Mouse (Mus musculus): ENCODE measurements at regions not wholly inside any gene's neighbourhood (a gene's known extent, or its start where the extent isn't known, plus 50 kb on each side); places are given as distances from the start of the nearest gene placed in this dataset.

DNA sequence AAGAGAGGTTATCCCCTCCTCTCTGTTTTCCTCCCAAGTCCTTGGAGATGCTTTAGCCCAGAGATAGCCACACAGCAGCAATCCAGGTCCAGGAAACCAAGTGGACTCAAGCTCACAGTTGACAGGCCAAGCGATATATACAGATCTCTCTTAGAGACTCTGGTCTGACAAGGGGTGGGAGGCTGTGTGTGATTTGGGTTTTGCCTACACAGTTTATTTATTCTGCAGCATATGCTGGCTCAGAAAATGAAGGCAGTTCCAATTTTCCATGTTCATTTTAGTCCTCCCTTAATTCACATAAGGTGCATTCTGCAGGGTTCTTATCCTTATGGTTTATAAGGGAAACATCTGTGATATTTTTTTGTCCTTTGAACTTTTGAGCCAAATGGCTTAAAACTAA lies 595.0 kb upstream of the Apob start:
- DNase-seq (ENCODE audit: low read depth) = no peak

DNA sequence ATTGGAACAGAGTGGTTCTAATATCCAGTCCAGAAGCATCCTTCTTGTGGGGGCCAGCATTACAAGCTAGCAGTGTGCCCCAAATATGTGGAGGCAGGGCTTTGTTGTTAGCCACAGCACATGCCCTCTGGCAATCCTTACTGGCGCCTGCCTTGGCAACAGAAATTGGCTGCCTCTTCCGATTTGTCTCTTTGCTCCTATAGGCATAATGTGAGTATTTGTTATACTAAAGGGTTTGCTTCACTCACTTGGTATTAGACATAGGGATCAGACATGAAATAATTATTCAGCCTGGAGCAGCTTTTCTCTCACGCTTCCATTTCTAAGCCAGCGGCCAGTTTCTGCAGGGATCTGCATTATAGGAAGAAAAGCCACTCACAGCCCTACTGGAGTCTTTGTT lies 573.6 kb upstream of the Apob start:
- DNase-seq (ENCODE audit: low read depth) = no peak

DNA sequence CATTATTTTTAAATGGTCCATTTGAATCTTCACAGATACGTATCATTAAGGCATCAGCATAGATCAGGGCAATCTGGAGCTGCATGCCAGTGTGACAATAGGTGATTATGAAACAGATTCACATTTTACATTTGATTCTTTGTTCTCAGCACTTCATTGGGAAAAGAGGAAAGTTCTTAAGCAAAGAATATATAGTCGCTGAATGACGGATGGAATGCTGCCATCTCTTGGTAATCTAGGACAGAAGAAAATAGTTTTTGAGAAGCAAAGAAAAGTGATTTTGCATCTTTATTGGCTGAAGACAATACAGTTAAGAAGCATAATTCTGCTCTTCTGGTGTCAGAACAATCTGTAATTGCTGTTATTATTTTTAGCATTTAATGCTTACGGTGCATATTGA lies 565.6 kb upstream of the Apob start:
- DNase-seq (ENCODE audit: low read depth) = no peak

DNA sequence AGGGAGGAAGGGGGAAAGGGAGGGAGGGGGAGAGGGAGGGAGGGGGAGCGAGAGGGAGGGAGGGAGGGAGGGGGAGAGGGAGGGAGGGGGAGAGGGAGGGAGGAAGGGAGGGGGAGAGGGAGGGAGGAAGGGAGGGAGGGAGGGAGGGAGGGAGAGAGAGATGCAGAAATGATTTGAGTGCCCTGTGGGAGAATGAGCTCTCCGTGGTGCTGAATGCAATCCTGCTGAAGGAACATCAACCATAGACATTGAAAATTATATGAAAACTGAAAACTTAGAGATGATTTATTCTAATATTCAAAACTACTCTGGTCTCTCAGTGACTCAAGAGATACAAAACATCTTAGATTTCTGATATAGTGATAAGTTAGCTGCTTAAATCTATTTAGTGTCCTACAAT lies 557.2 kb upstream of the Apob start:
- peak; percentile 14 for DNase-seq (ENCODE audit: low read depth)

DNA sequence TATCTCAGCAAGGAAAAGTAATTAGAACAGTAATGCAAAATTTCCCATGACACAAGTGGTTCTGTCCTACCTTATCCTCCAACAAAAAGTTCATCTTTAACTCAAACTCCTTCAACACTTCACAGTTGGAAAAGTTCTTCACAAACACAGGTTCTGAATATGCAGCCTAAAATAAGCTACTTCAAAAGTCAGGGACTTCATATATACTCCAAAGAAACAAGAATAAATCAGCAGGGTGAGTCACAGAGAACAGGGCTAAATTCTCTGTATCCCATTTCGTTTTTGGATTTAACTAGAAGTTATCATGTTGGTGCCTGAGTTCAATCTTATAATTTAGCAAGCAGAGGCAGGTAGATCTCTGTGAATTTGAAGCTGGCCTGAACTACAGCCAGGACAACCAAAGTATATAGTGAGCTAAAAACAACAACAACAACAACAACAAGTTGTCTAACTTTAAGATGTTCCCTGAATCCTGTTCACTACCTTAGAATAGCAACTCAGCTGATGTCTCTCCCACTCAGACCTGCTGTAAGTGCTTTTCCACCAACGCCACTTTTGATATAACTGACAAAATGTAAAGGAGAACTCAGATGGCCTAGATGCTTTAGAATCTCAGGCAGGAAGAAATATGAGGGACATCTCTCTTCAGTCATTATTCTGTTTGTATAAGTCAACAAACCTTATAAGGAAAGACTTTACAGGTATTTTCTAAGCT lies 555.5 kb upstream of the Apob start:
- no peak for DNase-seq (ENCODE audit: low read depth)

DNA sequence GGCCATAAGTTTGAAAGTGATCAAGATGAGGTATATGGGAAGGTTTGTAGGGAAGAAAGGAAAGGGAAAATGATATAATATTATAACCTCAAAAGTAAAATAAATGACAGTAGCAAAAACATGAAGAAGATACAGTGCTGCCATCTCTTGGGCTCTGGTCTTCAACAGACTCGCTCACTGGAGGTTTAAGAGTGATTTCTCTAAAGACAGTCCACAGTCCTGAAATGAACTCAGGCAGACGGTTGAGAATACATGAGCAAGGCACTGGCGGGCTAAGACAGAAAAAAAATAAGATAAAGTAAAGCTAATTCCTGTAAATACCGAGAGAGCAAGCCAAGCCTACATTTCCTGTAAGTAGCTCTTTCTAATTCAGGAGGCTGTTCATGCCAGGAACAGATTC lies 546.5 kb upstream of the Apob start:
- DNase-seq (ENCODE audit: low read depth) = no peak

DNA sequence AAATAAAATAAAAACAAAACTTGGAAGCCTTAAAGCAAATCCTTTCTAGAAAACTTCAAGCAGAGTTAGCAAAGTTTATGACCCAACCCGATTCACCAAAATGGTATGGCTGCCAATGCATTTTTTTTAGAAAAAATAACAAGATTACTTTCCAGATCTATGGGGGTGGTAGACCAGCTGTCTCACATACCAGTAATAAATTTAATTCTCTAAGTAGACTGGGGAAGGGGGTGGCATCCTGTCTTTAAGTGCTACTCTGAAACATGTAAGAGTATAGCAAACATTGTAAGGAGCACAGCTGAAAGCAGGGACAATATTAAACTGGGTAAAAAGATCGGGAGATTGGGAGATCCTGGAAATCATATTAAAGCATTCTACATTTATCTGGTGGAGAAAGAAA lies 532.2 kb upstream of the Apob start:
- no peak for DNase-seq (ENCODE audit: low read depth)

DNA sequence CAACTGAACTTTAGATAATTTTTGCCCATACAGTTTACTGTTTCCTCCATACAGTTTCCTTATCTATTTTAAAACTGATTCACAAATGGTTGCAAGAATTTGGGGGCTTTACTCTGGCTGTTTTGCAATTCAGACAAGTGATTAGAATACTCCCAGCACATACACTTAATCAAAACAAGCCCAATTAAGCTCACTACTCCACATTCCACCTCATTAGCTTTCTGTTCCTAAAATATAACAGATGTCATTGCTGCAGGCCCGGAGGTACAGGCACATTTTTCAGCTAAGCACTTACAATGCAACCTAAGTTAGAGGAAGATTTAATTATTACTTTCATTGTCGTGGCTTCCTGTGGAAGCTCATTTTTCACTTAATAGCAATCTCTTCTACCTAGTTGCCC lies 526.9 kb upstream of the Apob start:
- DNase-seq (ENCODE audit: low read depth) = no peak

DNA sequence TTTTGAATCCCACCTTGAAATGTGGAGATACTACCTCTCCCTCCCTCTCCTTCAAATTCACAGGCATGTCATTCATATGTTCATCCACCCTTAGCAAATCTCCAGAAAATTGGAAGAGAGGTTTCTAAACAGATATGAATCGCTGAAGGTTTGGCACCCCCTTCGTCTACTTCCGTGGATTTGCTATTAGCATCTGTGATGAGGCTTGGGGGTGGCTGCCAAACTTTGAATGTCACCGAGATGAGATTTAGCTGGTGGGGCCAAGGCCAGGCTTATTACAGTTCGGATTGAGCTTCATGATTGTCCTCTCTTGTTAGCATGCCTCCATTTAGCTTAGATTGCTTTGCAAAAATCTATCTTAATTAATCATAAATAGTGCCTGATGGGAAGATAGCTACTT lies 520.4 kb upstream of the Apob start:
- no peak for DNase-seq (ENCODE audit: low read depth)

DNA sequence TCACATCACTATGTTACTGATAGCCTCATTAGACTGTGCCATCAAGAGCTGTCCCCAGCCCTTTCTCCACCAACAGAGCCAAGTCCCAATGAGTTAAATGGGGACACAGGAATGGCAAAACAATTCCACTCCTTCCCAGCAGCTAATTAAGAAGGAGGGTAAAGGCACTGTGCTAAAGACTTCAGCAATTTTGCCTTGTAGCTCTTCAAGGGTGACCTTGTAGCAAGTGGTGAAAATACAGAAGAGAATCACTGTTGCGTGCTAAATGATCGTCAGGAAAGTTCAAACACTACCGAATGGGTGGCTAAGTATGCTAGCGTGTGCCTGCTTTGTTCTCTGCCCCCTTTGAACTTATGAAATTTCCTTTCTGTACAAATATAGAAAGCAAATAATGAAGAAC lies 519.9 kb upstream of the Apob start:
- DNase-seq (ENCODE audit: low read depth) = no peak

DNA sequence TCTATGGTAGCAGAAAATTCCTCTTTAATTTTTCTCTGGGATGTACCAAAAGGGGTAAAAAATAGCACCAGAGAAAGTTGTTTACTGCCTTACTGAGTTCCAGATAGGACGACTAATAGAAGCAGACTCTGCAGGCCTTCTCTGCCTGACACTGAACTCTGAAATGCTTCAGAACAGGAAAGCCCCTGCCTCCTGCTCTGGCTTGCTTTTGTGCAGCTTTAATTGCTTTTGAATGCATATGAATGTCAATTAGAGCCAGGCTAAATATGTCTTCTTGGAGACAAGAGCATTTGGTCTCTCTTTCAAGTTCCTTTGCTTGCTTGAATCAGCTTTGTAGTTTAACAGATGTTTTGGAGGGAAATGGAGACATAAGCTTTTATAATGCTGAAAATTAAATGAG lies 512.5 kb upstream of the Apob start:
- DNase-seq (ENCODE audit: low read depth) = no peak

DNA sequence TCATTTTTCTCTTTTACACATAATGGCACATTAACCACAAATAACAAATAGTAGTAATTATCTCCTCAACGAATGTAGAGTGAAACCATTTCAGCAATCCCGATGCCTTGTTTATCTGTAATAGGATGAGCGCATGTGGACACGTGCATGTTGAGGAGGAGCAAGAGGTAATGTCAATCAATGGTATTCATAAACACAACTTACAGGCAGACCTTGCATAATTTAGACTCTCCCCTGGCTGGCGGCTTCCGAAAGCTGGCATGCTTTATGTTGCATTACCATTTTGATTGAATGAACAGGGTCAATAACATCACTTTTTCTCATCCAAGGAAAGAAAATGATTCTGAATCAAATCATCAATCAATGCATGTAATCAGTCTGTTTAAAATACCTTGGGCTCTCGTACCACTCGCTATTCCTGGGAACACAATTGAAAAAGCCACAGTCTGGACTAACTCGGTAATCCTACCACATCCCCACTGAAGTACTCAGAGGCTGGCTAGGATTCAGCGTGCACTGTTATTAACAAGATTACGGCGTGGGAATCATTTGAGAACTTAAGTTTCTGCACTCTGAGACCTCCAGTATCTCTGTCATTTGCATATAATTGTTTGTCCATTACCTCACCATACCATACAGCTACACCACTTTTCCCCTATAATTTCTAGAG lies 464.7 kb upstream of the Apob start:
- DNase-seq (ENCODE audit: low read depth) = no peak

DNA sequence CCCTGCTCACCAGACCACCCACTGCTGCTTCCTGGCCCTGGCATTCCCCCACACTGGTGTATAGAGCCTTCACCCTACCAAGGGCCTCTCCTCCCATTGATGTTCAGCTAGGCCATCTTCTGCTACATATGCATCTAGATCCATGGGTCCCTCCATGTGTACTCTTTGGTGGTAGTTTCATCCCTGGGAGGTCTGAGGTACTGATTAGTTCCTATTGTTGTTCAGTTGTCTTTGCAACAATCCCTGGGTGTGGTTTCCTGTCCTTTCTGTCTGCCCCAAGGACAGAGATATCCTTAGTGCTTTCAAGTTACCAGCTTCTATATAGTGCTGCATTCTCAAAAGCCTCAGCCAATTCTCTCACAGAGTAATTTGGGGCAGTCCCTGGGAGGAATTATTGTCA lies 440.1 kb upstream of the Apob start:
- no peak for DNase-seq (ENCODE audit: low read depth)

DNA sequence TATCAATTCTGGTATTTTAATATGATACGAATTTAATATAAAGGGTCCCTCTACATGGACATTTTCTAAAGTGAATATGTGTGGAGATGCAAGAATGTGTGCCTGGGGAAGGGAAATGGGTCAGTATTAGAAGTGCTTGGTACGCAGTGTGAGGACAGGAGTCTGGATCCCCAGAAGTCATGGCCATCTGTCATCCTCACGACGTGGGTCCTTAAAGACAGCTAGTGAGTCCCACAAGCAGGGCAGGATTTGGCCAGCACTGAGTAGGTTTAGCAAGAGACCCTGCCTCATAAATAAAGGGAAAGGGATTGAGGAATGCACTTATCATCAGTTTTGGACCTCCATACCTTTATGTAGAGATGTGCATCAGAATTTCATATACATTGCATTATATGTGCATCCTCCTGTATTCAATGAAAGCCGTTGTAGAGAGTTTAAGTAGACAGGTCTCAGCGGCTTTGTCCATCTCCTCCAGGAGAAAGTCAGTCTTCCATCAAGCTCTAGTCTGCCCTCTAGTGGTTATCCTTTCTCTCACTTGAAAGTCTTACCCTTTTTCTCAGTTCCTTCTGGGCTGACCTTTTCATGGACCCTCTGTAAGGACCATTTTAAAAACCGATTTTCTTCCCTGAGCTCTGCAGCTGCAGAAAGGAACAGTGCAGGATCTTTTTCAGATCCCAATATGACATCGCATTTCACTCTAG lies 434.0 kb upstream of the Apob start:
- peak; percentile 44 for DNase-seq (ENCODE audit: low read depth)

DNA sequence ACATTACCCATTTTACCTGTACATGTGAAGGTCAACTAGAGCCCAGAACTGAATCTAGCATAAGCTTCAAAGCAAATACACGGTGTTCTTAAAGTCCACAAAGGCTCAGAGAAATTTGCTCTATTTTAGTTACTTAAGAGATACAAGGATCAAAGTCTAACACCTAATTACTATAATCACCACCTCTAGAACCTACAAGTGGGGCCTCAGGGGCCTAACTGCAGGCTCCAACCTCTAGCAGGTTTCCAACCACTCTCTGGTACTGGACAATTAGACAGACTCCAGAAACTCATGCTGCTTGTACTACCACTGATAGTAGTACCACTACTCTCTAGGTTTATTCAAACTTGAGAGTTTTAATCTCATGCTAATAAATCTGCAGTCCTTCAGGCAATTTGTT lies 428.7 kb upstream of the Apob start:
- no peak for DNase-seq (ENCODE audit: low read depth)

DNA sequence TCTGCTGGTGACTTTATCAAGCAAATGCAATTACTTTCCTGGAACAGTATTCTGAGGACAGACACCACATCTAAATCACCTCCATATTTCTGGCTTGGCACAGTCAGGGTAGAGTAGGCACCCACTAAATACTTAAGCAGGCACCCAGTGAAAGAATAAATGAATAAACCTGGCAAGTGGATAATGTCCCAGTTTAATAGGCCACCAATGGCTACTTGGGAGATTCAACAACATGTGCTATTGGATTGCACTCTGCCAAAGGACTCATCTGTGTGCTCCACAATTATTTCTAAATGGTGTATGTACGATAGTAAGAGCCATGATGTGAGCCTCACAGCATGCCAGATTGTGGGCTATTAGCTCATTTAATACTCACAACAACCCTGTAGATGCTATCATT lies 417.2 kb upstream of the Apob start:
- no peak for DNase-seq (ENCODE audit: low read depth)

DNA sequence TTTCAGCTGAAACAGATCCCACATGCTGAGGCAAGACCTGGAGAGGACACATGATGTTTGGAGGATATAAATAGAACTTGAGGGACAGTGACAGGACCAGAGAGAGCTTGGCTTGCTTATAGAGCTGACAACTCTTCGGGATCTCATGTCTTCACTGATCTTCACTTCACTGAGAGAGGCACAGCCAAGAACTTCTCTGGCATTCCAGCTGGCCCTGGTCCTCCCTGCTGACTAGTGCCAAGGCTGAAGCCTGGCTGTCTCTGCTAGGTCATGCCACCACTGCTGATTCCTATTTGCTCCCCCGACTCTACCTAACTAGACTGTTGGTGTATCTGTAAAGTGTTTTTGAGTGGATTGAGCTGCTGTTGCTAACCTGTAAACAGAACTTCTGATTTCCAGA lies 401.4 kb upstream of the Apob start:
- DNase-seq (ENCODE audit: low read depth) = no peak

DNA sequence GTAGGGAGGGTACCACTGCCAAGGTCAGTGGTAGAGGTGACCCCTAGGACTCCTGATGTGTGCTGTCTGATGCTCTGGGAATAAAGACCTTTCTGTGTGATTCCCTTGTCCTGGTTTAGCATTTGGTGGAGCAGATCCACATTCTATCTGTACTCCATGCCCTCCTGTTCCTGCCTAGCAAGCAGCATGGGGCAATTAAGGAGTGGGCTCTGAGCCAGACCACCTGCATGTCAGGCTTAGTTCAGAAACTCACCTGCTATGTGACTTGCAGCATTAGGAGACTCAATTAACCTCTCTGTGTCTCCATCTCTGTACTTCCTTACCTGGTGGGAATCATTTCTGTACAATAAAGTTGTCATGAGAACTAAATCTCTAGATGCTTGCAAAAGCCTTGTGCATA lies 389.9 kb upstream of the Apob start:
- DNase-seq (ENCODE audit: low read depth) = no peak

DNA sequence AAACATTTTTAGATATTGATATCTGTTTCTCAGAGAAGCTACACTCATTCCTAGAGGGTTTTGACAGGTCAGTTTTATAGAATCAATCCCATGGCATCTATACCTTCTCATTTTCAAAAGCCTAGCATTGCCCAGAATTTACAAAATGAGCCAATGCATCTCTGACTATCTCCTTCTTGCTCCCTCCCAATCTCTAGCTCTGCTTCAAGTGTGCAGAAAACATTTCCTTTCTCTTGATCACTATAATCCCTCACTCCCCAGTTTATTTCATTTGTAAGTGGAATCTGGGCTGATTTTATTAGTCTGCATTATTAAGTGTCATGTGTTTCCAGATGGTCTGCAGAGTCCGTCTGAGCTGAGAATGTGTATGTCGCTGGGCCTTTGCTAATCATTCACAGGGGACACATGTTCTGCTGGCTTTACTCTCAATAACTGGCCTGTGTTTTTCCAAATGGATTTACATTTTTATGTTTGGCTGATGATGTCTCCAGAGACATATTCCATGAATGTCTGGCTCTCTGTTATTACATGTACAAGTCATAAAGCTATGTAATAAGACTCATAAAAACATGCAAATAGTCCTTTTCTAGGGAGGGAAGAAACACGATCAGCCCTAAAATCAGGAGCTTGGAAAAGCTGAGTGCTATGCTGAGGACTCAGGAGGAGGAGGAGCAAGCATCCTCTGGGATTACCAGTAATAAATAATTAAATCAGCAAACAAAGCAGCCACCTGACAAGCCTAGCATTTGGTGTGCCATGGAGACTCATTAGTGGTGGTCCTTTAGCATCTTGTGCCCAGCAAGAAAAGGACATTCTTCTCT lies 366.0 kb upstream of the Apob start:
- no peak for DNase-seq (ENCODE audit: low read depth)

DNA sequence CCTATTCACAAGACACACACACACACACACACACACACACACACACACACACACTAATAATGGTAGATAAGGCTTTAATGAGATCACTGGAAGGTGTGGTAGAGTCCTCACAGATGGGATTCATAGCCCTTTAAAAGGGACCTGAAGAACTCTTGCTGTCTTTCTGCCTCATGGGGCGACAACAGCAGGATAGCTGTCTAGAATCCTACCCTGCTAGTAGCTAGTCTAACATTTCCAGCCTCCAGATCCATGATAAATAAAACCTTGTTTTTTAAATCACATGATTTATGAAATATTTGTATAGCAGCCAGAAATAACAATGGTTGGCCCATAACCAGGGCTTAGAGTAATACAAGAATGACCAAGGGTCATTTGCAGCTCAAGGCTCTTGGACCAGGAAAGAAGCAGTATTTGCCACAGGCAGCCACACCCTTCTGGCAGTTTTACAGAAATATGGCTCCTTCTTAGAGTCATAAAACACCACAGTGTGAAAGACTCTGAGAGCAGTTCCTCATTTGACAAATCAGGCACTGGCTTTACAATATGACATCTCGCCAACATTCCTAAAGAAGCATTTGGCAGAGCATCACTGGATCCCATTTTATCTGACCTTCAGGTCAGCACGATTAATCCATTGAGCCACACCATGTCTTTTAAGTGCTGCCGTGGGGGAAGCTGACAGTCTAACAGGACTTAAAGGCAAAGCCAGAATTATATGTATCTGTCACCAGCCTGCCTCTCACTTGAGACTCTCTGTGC lies 340.9 kb upstream of the Apob start:
- no peak for DNase-seq (ENCODE audit: low read depth)

DNA sequence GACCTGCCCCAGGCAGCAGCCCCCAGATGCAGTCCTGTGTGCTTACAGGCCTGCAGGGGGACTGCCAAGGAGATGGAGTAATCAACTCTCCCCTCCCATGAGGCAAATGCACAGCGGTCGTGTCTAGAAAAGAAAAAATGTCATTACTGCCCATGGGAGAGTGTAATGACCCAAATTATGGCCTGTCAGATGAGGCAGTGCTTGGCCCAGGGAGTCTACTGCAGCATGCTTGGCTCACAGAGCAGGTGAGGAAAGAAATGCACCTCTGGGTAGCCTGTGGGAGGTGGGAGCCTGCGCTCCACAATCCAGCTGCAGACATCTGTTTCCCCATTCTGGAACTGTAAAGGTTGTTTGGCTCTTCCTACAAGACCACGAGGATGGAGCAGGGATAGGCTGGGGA lies 339.8 kb upstream of the Apob start:
- DNase-seq (ENCODE audit: low read depth) = no peak

DNA sequence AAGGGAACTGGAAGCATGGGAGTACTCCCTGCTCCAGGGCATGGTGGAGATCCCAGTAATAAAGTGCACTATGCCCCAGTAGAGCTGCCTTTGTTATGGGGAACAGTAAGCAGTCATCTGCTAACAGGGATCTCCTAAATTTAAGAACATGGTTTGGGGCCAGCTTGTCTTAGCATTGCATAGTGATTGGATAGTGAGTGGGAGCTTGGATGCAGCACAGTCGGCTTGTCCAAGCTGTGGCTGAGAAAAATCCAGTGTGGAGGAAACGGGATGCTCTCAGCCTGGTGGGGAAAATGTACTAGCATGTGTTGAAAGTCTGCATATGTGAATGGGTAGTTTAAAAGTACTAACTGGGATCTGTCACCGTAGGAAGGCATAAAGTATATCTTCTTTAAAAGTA lies 326.6 kb upstream of the Apob start:
- DNase-seq (ENCODE audit: low read depth) = no peak

Measured in 416B (cell line).